Mouse (Mus musculus) stomach, adult 2 months (tissue): ENCODE measurements around the gene Naa80. TPM values are rescaled to one million over a fixed set of nuclear protein-coding genes. Genes with fewer than 3 reads are reported as not detected.

ENCODE experiments used
- polyA plus RNA-seq: library from polyadenylated mRNA; depleted of rRNA; stranded (reverse); fragments of >200 nt; gene quantifications from 2 replicates; pipeline ENCODE4 v1.2.3, GENCODE M21; 2012; rRNA removed

The Naa80 gene
- polyA plus RNA-seq = 47.1 and 49.7 TPM in 2 replicates

DNA sequence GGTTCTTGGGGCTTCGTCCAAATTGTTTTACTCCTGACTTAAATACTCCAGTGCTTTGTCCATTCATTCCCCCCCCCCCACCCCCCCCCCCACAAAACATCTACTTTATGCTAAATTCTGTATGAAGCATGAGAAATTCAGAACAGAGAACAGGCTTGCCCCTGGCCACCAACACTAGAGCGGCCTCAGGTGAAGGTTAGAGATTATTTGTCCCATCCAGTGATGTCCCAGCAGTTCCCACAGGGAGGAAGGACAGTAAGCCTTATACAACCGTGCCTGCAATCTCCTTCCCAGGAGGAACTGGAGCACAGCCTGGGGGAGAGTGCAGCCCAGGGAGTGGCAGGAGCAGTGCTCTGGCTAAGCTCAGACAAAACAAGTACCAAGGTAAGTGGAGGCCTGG, at the start of gene Naa80:
TSS of gene Naa80 (plus strand) at position 301 of the 400 bp plus-strand sequence.

DNA sequence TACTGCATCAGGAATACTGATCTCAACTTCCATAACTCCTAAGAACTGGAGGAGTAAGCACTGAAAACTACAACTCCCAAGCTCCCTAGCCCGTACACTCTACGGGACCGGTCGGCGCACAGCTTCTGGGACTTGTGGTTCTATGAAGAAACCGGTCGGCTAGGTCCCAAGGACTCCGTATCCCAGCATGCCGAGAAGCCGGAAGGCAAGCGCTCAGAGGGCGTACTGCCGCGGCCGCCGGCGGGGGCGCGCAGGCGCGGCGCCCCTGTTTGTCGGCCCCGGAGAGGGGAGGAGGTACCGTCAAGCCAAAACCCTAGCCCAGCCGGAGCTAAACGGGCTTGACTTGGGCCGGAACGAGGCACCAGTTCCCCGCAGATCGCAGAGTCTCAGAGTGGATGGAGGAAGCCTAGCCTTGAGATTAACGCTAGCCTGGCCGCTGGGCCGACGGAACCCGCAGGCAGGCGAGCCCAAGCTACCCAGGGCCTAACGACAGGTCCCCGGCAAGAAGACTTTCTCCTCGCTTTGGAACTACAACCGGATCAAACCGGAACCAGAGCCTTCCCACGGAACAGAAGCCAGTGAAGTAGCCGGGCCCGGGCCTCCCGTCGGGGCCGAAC, 44.8 kb upstream of the Naa80 start, which contains the start of gene Tmem115:
TSS of gene Tmem115 (plus strand) at position 155 of the 617 bp plus-strand sequence.

DNA sequence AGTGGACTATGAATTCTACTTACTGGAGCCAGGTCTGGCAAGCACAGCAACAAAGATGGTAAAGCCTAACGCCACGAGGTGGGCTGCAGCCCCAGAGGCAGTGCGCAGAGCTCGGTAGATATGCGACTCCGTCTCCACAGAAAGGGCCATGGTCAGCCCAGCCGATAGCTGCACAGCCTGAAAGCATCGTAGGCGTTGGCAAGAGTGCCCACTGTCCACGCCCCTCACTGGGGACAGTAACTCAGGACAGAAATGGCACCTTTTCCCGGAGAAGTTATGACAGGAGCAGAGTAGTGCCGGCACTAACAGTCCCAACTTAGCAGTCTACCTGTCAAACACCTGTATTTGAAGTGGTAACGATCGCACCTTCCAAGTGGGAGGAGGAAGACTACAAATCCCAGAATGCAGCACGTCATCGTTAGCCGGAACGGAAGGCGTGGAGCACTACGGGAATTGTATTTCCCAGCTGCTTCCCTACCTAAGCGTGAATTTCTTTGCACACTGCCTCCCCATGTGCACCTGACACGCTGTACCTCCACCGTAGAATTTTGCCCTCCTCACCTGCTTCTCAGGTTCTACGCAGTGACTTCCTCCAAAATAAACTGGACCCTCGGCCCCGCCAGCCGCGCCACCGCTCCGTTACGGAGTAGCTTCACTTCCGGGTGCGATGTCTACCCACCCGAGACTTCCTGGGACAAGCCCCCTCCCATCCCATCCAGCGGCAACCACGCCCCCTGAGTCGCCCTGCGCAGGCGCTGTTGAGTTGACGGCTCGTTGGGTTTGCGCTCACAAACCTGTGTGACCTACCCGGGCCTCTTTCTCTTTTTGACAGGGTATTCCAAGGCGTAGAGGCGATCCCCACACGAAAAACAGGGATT, 37.0 kb upstream of the Naa80 start, which contains the start of the genes Cyb561d2 and Nprl2:
TSS of gene Cyb561d2 (minus strand) at position 720 of the 878 bp plus-strand sequence.
TSS of gene Nprl2 (plus strand) at position 753 of the 878 bp plus-strand sequence.

DNA sequence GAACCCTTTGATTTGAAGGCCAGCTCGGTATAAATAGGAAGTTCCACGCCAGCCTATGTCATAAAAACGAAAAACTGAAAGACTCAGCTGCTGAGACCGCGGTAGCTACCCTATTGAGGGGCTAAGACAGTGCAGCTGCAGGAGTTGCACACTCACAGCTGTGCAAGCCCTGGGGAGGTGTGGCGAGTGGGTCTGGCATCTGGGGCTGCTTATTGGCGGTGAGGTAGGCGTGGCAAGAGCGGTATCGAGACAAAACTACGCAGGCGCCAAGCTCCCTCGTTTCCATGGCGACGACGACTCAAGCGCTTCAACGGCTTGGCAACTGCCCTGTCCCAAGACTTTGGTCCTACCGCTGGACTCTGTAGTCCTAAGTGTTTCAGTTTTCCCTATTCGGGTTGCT, 31.7 kb upstream of the Naa80 start, which contains the start of gene Zmynd10:
TSS of gene Zmynd10 (plus strand) at position 273 of the 400 bp plus-strand sequence.

DNA sequence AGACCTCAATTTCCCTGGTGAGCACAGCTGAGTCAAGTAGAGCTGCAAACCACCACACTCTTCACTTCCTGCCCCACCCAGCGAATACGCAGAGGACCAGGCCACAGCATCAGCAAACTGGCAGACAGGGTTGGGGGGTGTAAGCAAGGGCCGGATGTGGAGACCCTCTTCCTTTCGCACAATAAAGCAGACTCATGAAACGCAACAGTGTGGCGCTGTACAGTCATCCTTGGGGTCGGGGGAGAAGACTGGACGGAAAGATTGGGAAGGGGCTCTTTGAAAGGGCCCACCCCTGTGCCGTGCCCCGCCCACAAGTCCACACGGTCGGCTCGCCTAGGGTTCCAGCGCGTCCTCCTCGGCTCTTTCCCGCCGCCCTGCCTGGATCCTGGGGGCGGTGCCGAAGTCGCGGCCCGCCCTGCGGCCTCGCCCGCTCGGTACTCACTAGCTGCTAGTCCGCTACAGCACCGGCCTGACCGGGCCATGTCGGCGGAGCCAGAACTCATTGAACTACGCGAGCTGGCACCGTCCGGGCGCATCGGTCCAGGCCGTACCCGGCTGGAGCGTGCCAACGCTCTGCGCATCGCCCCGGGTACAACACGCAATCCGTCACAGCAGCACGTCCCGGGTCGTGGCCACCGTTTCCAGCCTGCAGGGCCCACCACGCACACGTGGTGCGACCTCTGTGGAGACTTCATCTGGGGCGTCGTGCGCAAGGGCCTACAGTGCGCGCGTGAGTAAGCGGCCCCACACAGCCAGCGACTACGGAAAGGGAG, 27.4 kb upstream of the Naa80 start, which contains the start of gene Rassf1:
TSS of gene Rassf1 (plus strand) at position 439 of the 773 bp plus-strand sequence.

DNA sequence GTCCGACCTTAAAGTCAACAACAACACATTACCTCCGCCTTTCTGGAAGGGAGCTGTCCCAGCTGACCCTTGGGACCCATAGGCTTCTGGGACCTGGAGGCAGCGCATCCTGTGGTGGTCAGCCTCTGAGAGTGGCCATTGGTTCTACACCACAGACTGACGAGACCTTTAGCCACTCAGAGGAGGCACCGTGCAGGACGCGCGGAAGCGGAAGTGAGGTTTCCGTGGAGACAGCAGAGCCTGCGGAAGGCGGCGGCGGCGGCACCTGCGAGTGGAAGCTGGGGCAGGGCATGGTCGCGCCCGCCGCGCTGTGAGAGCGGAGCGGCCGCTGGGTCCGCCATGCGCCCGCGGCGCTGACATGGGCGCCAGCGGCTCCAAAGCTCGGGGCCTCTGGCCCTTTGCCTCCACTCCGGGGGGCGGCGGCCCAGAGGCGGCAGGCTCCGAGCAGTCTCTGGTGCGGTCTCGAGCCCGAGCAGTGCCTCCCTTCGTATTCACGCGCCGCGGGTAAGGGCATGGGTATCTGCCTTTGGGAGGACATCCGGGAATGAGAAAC, 15.6 kb upstream of the Naa80 start, which contains the start of gene Tusc2:
TSS of gene Tusc2 (plus strand) at position 227 of the 553 bp plus-strand sequence.

DNA sequence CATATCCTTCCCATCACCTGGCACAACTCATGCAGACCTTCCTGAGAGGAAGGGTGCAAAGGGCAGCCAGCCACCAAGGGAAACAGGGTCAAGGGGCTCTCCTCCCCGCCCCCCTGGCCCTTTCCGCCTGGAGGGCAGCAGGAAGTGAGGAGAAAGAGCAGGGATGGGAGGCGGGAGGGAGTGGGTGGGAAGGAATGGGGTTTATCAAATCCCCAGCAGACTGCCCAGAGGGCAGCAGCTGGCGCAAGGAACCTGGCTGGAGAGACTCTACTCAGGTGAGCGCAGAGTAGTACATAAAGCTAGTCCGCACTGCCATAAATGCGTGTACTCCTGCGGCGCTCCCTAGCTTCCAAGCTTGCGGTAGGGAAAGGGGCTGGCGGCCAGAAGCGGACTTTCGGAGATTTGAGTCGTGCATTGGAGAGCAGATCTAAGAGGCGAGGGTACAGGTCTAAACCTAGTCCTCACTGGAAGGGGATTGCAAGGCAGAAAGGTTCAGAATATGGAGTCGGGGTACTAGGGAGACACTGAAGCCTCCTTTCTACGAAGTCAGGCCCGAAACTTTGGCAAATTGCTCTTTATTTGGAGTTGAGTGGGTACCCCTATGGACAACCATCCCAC, 10.9 kb upstream of the Naa80 start, which contains the start of gene Hyal2:
TSS of gene Hyal2 (plus strand) at position 244 of the 618 bp plus-strand sequence.

DNA sequence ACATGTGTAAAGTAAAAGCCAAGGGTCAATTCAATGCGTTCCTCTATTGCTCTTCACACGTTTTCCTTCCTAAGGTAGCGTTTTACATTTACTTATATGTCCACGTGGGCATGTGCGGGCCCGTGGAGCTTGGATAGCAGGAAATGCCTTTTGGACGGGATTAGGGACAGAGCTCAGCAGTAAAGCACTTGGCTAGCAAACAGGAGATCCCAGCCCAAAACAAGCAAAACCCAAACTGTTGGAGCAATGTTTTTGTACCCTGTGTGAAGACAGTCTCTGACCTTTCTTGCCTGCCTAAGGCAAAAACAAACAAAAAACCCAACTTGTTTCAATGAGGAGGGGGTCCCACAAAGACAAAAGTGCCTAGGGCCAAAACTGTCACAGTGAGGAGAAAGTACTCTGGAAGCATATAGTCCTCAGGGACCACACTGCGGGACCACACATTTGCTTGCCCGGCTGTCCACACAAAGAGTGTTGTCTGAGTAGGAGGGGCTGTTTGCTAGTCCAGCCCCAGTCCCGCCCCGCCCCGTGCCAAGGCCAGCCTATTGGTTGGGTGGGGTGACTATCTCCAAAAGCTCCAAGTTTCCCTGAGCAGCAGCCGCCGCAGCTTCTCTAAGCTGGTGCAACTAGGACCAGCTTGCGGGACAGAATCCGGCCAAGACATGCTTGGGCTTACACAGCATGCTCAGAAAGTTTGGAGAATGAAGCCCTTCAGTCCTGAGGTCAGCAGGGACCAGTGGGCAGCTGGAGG, 2.2 kb upstream of the Naa80 start, which contains the start of gene Hyal1:
TSS of gene Hyal1 (plus strand) at position 571 of the 751 bp plus-strand sequence.

DNA sequence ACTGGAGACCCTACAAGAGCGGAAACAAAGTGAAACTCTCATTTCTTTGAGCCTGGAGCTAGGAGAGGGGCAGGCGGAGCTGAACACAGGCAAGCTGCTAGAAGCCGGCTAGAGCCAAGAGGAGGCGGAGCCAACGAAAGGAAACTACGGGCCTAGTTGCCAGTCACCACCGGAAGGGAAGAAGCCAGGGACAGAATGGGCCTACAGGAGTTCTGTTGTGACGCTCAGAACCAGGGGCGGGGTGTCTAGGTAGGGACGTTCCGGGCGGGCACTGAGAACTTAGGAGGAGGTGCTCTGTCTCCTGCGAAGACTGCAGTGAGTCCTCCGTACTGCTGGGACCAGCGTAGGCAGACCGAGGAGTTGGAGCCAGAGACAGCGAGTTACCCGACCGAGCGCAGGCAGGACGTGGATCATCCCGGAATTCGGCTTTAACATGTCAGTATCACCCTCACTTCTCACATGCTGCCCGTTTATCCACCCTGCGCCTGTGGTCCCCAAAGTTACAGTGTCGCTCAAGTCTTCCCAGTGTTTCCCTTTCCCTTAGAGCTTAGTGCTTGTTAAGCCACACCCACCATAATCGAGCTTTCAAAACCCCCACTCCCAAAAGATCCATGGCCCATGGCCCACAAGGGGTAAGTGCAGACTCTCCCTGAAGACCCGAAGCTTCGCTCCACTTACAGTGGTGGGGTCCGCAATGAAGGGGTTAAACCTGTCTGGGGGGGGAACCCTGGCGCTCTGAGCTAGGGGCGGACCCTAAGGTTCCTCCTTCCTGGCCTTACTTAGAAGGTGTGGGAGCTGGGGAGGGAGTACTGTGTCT, 2.0 kb downstream of the Naa80 start, which contains the start of gene Hyal3:
TSS of gene Hyal3 (plus strand) at position 318 of the 817 bp plus-strand sequence.

DNA sequence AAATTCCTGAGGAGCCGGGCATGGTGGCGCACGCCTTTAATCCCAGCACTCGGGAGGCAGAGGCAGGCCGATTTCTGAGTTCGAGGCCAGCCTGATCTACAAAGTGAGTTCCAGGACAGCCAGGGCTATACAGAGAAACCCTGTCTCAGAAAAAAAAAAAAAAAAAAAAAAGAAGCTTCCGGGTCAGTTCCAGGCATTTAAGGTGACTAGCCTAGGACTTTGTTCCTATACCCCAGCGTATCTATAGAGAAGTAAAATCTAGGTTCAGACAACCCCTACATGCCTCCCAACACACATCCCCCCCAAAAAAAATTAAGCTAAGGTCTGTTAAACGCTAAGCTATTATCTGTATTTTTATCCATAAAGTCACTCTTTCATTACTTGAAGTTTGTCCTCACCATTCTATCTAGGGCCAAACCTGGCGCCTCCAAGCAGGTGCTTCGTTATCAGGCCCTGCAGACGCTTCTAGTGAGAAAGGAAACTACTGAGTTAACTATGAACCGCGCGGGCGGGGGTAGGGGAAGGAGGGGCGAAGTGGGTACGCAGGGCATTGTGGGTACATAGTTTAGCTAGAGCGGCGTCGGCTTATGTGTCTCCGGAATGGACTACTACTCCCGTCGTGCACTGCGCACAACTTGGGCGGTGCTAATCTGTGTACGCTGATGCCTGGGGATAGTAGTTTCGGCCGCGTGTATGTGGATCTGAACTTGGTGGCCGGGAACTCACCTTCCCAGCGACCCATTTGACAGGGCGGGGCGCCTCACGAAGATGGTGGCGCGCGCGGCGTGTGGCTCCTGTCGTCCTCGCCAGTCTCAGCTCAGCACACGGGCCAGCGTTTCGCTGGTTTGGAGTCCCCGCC, 8.5 kb downstream of the Naa80 start, which contains the start of gene Ifrd2:
TSS of gene Ifrd2 (plus strand) at position 669 of the 859 bp plus-strand sequence.

DNA sequence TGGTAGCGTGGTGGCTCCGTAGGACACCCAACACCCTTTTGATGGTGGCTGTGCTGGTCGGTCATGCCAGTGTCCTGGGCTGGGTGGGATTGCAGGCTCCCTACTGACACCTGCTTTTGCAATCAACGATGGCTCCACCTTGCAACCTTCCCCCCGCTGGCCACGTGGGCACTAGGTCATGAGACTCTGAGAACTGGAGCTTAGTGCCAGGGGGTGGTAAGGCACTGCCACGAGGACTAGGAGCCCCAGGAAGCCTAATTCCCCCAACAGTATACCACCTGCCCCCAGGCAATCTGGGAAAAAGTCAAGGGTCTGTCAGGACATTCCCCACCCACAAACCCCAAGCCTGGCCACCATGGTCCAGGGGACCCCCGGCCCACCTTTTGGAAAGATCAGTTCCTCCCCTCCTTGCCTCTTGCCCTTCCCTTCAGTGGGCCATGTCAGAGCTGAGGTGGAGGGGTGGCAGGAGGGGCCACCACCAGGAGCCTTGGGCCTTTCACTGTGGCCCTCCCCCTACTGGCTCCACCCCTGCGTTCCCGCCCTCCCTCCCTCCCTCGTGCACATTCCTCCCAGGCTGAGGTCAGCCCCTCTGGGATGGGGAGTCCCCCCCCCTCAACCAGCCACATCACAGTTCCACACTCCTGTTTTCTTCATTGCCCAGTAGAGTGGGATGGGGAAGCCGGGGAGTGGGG, 30.2 kb downstream of the Naa80 start, which contains the start of gene Sema3b:
TSS of gene Sema3b (minus strand) at position 489 of the 692 bp plus-strand sequence.

Other genes with a start within 250 kb of the Naa80 start
- 12.3 and 12.5 TPM in 2 replicates for gene Hemk1, start 240.5 kb upstream of the Naa80 start, polyA plus RNA-seq
- gene 6430571L13Rik, start 238.3 kb upstream of the Naa80 start, polyA plus RNA-seq = 0.38 and 0.41 TPM in 2 replicates
- gene Cacna2d2, start 179.3 kb upstream of the Naa80 start, polyA plus RNA-seq = 3.3 and 4.3 TPM in 2 replicates
- gene Tmem115, start 44.9 kb upstream of the Naa80 start, polyA plus RNA-seq = 32.7 and 37.1 TPM in 2 replicates
- gene Cyb561d2, start 36.7 kb upstream of the Naa80 start, polyA plus RNA-seq = 25.6 and 37.6 TPM in 2 replicates
- 14.9 and 16.0 TPM in 2 replicates for gene Nprl2, start 36.7 kb upstream of the Naa80 start, polyA plus RNA-seq
- gene Zmynd10, start 31.6 kb upstream of the Naa80 start, polyA plus RNA-seq = 1.4 and 1.6 TPM in 2 replicates
- gene Rassf1, start 27.3 kb upstream of the Naa80 start, polyA plus RNA-seq = 6.2 and 7.0 TPM in 2 replicates
- gene Tusc2, start 15.6 kb upstream of the Naa80 start, polyA plus RNA-seq = 33.1 and 49.5 TPM in 2 replicates
- gene Hyal2, start 10.9 kb upstream of the Naa80 start, polyA plus RNA-seq = 32.6 and 36.0 TPM in 2 replicates
- gene Hyal1, start 2.0 kb upstream of the Naa80 start, polyA plus RNA-seq = 3.7 and 3.8 TPM in 2 replicates
- 0.41 and 0.94 TPM in 2 replicates for gene Hyal3, start 1.9 kb downstream of the Naa80 start, polyA plus RNA-seq
- 36.5 and 38.2 TPM in 2 replicates for gene Ifrd2, start 8.8 kb downstream of the Naa80 start, polyA plus RNA-seq
- gene Sema3b, start 30.3 kb downstream of the Naa80 start, polyA plus RNA-seq = 22.4 and 24.1 TPM in 2 replicates
- 139 and 164 TPM in 2 replicates for gene Gnai2, start 56.5 kb downstream of the Naa80 start, polyA plus RNA-seq
- 7.5 and 9.4 TPM in 2 replicates for gene Slc38a3, start 90.6 kb downstream of the Naa80 start, polyA plus RNA-seq
- 0.08 and 0.12 TPM in 2 replicates for gene Gnat1, start 100.8 kb downstream of the Naa80 start, polyA plus RNA-seq
- 78.9 and 92.8 TPM in 2 replicates for gene Sema3f, start 131.6 kb downstream of the Naa80 start, polyA plus RNA-seq
- gene Rbm5, start 192.1 kb downstream of the Naa80 start, polyA plus RNA-seq = 18.1 and 30.1 TPM in 2 replicates